11 mouse cellular contexts compared by ENCODE assay signal in the genomic region with DNA sequence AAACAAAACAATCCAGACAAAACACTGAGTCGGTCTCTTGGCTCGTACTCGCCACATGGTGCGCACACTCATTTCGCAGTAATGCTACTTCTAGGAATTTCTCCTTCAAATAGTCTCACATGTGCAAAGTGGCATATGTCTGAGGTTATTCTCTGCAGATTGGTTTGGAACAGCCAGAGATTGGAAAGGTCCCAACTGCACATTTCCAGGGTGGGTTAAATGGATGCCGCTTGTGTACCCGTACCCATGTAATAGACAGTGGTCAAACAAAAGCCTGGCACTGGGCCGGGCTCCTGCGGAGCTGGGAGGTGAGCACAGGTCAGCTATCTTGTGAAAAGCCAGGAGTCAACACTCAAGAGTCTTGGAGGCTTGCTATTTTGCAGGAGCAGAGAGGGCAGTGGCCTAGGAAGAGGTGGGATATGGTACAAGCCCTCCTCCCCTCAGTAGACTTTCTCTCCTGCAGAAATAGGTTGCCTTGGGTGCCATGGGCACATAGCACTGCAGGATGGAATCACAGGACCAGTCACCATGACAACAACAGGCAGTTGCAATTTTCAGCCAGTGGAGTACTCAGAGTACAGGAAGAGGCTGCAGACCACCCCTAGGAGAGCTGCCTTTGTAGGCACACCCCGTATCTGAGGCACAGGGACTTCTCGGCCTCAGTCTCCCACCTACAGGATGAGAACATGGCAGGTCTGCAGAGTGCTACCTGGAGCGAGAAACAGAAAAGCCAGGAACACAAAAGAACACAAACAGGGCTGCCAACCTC. TPM values are rescaled to one million over a fixed set of nuclear protein-coding genes. Genes with fewer than 3 reads are reported as not detected.
DNase-seq lines count a peak whose midpoint lies in the region; ATAC-seq and TF ChIP-seq lines count a peak whose summit lies in the region.
"Had no signal": no experiment of that assay in that cellular context is flagged by ENCODE, and none has a peak within 500 bp of the region (broad histone marks: within the 10 kb centered on the region; RNA-seq: fewer than 3 reads in every experiment).

No protein-coding gene starts in this region.

- TF ChIP-seq CTCF in lung, adult 2 months (IDR thresholded peaks at IDR 0.05; ENCODE audit: insufficient read depth, low read length) = no peak

- H3K27ac ChIP-seq in hindbrain, embryonic 11.5 days (ENCODE audit: low read depth, low read length) = peak overlapping the region; percentile 95
- peak overlapping the region; percentile 69 for H3K27ac ChIP-seq in midbrain, embryonic 16.5 days (ENCODE audit: low read length)

- WGBS in hindbrain, embryonic 11.5 days = 62% methylated on average over 12 of the region's 12 CpGs
- 51% methylated on average over 12 of the region's 12 CpGs for WGBS in midbrain, embryonic 16.5 days
- WGBS in lung, adult 2 months = 83% methylated on average over 12 of the region's 12 CpGs

- no peak overlapping the region for H3K9ac ChIP-seq in hindbrain, embryonic 11.5 days (ENCODE audit: low read depth, low read length)
- 0 out of 2 replicates have a peak overlapping the region, but pooled peaks have one; percentile 11 for H3K9ac ChIP-seq in midbrain, embryonic 16.5 days (ENCODE audit: low read depth, low read length)

- H3K27me3 ChIP-seq in hindbrain, embryonic 11.5 days (ENCODE audit: control insufficient read depth, insufficient read depth, low read length) = no peaks in the 10 kb centered on the region
- H3K27me3 ChIP-seq in midbrain, embryonic 16.5 days (ENCODE audit: control insufficient read depth, insufficient read depth, low read depth, low read length) = no peaks in the 10 kb centered on the region

- no peak for TF ChIP-seq POLR2A in lung, adult 2 months (IDR thresholded peaks at IDR 0.05; ENCODE audit: borderline replicate concordance, extremely low read depth, low read depth, low read length)

- H3K36me3 ChIP-seq in hindbrain, embryonic 11.5 days (ENCODE audit: control insufficient read depth, insufficient read depth, low read length) = no peaks in the 10 kb centered on the region
- H3K36me3 ChIP-seq in midbrain, embryonic 16.5 days (ENCODE audit: control insufficient read depth, insufficient read depth, low read length) = no peaks in the 10 kb centered on the region

- H3K4me1 ChIP-seq in hindbrain, embryonic 11.5 days (replicated peaks; ENCODE audit: control insufficient read depth, insufficient read depth, low read length) = peaks cover 4% of the 10 kb centered on the region; the same call in 1 of the 2 replicates
- H3K4me1 ChIP-seq in midbrain, embryonic 16.5 days (ENCODE audit: control insufficient read depth, insufficient read depth, low read length) = peaks cover 22% of the 10 kb centered on the region
- no peaks in the 10 kb centered on the region for H3K4me1 ChIP-seq in lung, adult 2 months (ENCODE audit: control insufficient read depth, insufficient read depth, low read length)

- H3K4me3 ChIP-seq in hindbrain, embryonic 11.5 days (ENCODE audit: low read depth, low read length) = no peak overlapping the region
- no peak overlapping the region for H3K4me3 ChIP-seq in midbrain, embryonic 16.5 days (ENCODE audit: low read depth, low read length)
- no peak overlapping the region for H3K4me3 ChIP-seq in lung, adult 2 months (replicated peaks; ENCODE audit: extremely low read depth, low read depth, low read length)

- peak; percentile 23 for ATAC-seq in hindbrain, embryonic 11.5 days (ENCODE audit: low FRiP score)
- ATAC-seq in midbrain, embryonic 16.5 days = peak; percentile 86

- no peak overlapping the region for H3K4me2 ChIP-seq in hindbrain, embryonic 11.5 days (replicated peaks; ENCODE audit: low read depth, low read length)
- H3K4me2 ChIP-seq in midbrain, embryonic 16.5 days (ENCODE audit: low read length) = no peak overlapping the region

- peak; percentile 54 for DNase-seq in ES-CJ7 (ENCODE audit: low read depth, low spot score)
- DNase-seq in brain, adult 2 months (ENCODE audit: low read depth, low spot score) = peak; percentile 79
- DNase-seq in hindbrain, embryonic 11.5 days (ENCODE audit: low spot score) = peak; percentile 53
- no peak for DNase-seq in adrenal gland, postnatal 25 days
- no peak for DNase-seq in kidney, postnatal 10 days
- no peak for DNase-seq in lung, adult 2 months
- DNase-seq: cerebellum, adult 11 months; heart, postnatal 36 days had no signal

- H3K9me3 ChIP-seq in hindbrain, embryonic 11.5 days (ENCODE audit: control insufficient read depth, low read length) = no peaks in the 10 kb centered on the region
- H3K9me3 ChIP-seq in midbrain, embryonic 16.5 days (replicated peaks; ENCODE audit: control insufficient read depth, low read length, poor library complexity, severe bottlenecking) = no peaks in the 10 kb centered on the region

RNA-seq across cellular contexts. Expression of a gene that starts 19.3 kb away (rescaled TPM):
- 30.4 and 35.4 TPM in 2 replicates for polyA plus RNA-seq in hindbrain, embryonic 11.5 days (2014; fragmentation: Nextera tagmentation; extraction: Ambion mirVana)
- 19.9 and 21.6 TPM in 2 replicates for polyA plus RNA-seq in midbrain, embryonic 16.5 days (2015; fragmentation: Nextera tagmentation; extraction: Ambion mirVana)
- 85.4 and 93.8 TPM in 2 replicates for total RNA-seq in adrenal gland, postnatal 25 days (2021)
- polyA plus RNA-seq in lung, adult 2 months (2012; rRNA removed) = 88.4 and 109 TPM in 2 replicates

RNA-seq across cellular contexts. Expression of a gene that starts 41.4 kb away (rescaled TPM):
- polyA plus RNA-seq in hindbrain, embryonic 11.5 days (2014; fragmentation: Nextera tagmentation; extraction: Ambion mirVana) = 0.28 TPM in 1 of 2 replicates, not detected in the other
- polyA plus RNA-seq in midbrain, embryonic 16.5 days (2015; fragmentation: Nextera tagmentation; extraction: Ambion mirVana) = 0.21 TPM in 1 of 2 replicates, not detected in the other
- total RNA-seq in adrenal gland, postnatal 25 days (2021) = not detected in 2 replicates
- polyA plus RNA-seq in lung, adult 2 months (2012; rRNA removed) = not detected in 2 replicates
- total RNA-seq: heart, postnatal 36 days; layer of hippocampus, postnatal 36 days had no signal
- polyA plus RNA-seq: lung, embryonic 16.5 days had no signal

Comparison
In these comparisons a context has a peak if more than half of its experiments do, and no peak if none do; other contexts are left out.
1. DNase-seq: peak in ES-CJ7 (single experiment), brain, adult 2 months (single experiment) and hindbrain, embryonic 11.5 days (single experiment); none in adrenal gland, postnatal 25 days (single experiment), kidney, postnatal 10 days (single experiment) and lung, adult 2 months (single experiment).